Mouse (Mus musculus) 3134 (cell line): ENCODE results near the gene Zfp800.

ENCODE experiments used
- DNase-seq: peaks from one replicate; pipeline ENCODE4 v3.0.0-alpha.2; 2011; ENCODE audit warnings: low spot score; ENCODE audit not compliant: insufficient read length; ENCODE audit errors: extremely low read depth

Gene Zfp800

DNA sequence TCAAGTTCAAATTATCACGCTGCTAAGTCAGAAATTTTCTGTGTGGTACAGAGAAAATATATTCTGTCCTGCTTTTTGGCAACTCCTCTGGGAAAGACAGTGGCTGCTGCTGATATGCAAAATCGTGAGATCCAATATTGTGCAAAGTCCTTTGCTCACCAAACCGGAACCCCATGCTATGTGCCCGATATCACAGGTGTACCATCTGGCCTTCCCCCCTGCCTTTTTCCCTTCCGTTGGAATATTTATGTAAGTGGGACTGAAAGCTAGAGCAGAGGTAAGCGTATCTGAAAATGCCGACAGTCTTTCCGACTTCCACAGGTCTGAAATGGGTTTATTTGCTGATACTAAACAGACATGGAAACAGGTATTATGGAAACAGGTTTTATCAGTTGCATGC lies 179.4 kb downstream of the Zfp800 start:
- no peak for DNase-seq

GRCm38 (mm10) chr6:28215268-28215954 lies 182.4 kb downstream of the Zfp800 start:
- peak; percentile 27 for DNase-seq

- DNase-seq, result no peak
Measured at GRCm38 (mm10) chr6:28214658-28215267, 183.0 kb downstream of the Zfp800 start.

DNA sequence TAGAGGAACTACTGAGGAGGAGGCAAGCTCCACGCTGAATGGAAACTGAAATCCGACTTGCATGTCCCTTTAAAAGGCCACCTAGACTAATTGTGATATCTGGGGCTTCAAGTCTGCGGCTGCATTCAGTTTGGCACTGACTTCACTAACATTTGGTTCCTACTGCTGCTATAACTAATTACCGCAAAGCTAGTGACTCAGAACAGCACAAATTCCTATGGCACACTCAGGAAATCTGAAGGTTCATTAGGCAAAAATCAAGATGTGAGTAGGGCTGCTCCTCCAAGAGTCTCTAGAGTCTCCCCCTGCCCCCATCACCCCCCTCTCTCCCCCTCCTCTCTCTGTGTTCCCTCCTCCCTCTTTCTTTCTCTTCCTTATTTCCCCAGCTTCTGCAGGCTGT lies 194.4 kb downstream of the Zfp800 start:
- DNase-seq, result no peak

- DNase-seq, result no peak
Measured at GRCm38 (mm10) chr6:28202833-28203232, 195.0 kb downstream of the Zfp800 start.

GRCm38 (mm10) chr6:28193901-28194300 lies 203.9 kb downstream of the Zfp800 start:
- DNase-seq, result no peak

DNA sequence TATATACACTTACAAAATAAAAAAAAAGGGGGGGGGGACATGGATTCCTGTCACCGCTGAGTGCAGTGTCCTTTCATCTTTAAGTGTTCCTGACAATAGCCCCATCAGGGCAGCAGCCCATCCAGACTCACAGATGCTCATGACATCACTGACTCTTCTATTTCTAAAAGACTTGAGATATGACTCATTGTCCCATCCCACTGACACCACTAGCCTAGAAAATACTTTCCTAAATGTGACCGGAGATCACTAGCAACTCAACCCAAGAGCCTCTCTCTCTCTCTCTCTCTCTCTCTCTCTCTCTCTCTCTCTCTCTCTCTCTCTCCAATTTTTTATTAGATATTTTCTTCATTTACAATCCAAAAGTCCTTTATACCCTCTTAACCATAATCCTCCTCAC lies 205.9 kb downstream of the Zfp800 start:
- no peak for DNase-seq
